Mouse (Mus musculus) retina, embryonic 14.5 days (tissue): ENCODE results near the gene Gm266.
A peak's percentile ranks its signal among the peaks of the same experiment; 100 is the strongest.

Source experiments
- DNase-seq: peaks from one replicate; pipeline ENCODE4 v3.0.0-alpha.2; 2015; ENCODE audit warnings: low spot score

The Gm266 gene

DNA sequence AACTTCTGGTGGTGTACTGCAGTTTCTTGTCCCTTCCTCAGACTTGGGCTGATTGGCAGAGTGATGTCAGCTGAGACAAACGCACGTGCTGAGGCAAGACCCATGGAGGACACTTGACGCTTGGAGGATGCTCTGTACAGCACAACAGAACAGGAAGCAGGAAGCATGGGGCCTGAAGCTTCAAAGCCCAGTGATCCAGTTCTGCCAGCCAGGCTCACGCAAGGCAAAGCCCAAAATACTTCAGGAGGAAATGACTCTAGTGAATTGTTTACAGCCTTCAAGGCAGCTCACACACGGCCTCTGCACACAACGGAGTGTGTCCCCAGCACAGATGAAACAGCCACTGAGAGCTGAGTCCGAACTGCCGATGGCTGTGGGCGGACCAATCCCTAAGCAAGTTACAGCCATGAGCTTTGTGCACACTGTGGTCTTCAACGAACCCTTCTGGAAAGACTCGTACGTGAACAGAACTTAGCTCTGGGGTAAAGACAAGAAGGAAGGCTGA lies 17.5 kb upstream of the Gm266 start:
- DNase-seq: no peak

- peak; percentile 51 for DNase-seq
Measured at GRCm38 (mm10) chr12:111500725-111501124, 15.1 kb upstream of the Gm266 start.

GRCm38 (mm10) chr12:111499617-111500016 lies 14.0 kb upstream of the Gm266 start:
- no peak for DNase-seq

DNA sequence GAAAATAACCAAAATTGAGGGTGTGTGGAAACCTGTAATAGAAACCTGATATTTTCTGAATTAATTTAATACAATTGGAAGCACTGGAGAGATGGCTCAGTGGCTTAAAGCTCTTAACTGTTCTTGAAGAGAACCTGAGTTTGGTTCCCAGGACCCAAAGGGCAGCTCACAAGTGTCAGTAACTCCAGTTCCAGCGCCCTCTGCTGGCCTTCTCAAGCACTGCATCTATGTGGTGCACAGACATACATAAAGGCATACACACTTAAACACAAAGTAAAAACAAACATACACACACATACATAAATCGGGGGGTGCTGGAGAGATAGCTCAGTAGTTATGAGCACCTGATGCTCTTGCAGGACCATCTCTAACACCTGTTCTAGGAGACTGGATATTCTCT lies 11.5 kb upstream of the Gm266 start:
- DNase-seq: peak; percentile 50

DNA sequence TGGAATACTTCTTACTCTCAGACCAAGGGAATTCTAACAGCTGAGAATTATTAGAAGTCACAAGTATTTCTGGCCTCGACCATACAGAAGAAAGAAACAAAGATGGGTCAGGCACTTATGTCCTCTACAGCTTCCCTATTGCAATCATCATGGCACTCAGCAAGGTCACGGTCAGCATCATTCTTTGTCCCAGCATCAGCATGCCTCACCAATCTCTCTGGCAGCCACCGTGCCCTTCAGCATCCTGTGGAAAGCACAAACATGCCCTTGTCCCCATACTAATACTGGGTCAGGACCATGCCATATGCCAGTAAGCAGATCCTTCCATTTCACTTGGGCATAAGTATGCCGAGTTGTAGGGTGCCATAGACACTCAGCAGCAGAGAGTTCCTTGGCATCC lies 9.3 kb upstream of the Gm266 start:
- no peak for DNase-seq

- DNase-seq: no peak
Measured at GRCm38 (mm10) chr12:111489261-111489865, 3.7 kb upstream of the Gm266 start.

GRCm38 (mm10) chr12:111486455-111486854 lies 832 bp upstream of the Gm266 start:
- peak; percentile 53 for DNase-seq

- peak; percentile 35 for DNase-seq
Measured at GRCm38 (mm10) chr12:111485046-111485651, 474 bp downstream of the Gm266 start.

GRCm38 (mm10) chr12:111479917-111480316 lies 5.7 kb downstream of the Gm266 start:
- peak; percentile 69 for DNase-seq

DNA sequence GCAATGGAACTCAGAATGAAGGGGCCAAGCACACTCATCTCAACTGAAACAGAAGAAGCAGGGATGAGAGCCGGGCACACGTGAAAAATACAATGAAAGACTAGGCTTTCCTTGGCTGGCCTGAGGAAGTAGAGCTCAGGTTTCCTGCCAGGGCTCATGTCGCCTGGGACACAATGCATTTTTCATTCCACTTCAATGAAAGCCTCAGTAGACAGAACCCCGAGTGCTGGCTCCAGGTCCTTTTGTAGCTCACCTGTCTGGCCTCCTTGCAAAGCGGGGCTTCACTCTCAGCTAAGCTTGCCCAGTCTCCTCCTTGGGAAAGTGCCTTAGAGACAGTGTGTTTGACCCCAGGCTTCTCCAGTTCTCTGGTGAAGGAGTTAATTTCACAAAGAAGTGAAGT lies 6.7 kb downstream of the Gm266 start:
- no peak for DNase-seq

- DNase-seq: no peak
Measured at GRCm38 (mm10) chr12:111474893-111475643, 10.6 kb downstream of the Gm266 start.

GRCm38 (mm10) chr12:111474384-111474783 lies 11.2 kb downstream of the Gm266 start:
- DNase-seq: no peak

DNA sequence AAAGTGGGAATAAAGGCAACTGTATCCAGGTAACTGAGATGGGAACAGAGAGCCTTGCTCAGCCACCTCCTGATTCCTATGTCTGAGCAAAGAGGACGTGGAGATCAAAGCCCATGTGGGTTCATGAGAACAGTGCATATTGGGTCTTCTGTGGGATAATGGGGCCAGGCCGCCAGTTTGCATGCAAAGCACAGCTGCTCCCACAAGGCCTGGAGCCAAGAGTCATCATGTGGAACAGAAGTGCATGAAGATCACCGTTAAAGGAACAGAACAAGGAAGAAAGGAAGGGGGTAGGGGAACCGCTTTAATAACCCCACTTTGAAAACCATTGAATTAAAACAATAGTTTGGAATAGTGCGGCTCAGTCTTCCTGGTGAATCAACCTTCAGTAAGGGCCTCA lies 12.7 kb downstream of the Gm266 start:
- DNase-seq: no peak

GRCm38 (mm10) chr12:111471721-111472120 lies 13.9 kb downstream of the Gm266 start:
- DNase-seq: no peak

DNA sequence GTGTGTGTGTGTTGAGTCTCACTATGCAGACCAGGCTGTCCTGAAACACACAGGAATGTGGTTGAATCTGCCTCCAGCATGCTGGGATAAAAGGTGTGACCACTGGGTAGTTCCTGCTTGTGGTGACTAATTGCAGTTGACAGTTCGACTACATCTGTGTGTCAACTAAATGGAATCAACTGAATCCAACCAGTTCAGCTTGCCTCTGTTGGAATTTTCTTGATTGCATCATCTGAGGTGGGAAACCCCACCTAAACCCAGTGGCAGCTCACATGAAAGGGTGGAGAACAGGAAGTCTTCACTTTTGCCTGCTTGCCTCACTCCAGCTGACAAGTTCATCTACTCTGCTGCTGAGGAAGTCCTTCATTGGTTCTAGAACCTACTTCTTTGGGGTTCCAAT lies 14.5 kb downstream of the Gm266 start:
- DNase-seq: no peak

GRCm38 (mm10) chr12:111469507-111469906 lies 16.1 kb downstream of the Gm266 start:
- DNase-seq: peak; percentile 89

DNA sequence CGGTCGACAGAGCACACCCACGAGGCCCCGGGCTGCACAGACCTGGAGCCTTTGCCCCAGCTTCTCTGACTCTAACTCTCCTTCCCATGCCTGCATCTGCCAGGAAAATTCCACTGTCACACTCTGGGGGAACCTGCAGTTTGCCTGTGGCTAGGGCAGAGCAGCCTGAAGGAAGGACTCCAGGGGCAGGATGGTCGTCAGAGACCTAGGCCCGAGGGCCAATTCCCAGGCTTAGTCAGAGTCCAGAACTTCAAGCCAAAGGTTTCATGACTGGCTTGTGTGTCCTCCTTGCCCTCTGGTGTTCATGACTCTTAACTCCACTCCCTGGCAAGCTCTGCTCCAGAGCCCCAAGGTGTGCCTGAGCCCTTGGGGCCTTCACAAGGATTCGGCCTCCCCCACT lies 17.4 kb downstream of the Gm266 start:
- DNase-seq: no peak

DNA sequence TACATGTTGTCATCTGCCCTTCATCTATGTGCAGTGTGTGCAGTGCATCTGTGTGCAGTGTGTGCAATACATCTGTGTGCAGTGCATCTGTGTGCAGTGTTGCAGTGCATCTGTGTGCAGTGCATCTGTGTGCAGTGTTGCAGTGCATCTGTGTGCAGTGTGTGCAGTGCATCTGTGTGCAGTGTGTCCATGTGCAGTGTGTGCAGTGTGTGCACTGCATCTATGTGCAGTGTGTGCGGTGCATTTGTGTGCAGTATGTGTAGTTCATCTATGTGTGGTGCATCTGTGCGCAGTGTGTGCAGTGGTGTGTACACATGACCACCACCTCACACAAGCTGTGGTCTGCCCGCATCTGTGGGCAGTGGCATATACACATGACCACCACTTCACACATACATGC lies 19.3 kb downstream of the Gm266 start:
- no peak for DNase-seq

DNA sequence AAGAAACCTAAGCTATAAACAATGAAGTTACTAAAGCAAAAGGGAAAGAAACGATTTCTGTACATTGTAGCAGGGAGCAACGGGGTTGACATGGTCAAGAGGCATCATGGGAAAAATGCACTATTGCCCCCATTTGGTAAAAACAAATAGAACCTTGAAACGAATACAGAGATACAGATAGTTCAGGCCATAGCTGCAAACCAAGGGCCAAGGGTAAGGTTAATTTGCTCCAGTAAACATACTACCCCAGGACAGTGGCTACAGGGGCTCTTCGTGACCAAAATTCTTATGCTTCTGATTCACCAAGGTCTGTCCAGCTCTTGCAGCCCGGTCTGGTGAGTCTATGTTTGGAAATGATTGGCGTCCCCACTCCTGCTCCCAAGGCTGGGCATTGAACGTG lies 22.1 kb downstream of the Gm266 start:
- DNase-seq: no peak

- no peak for DNase-seq
Measured at GRCm38 (mm10) chr12:111457742-111458141, 27.9 kb downstream of the Gm266 start.

DNA sequence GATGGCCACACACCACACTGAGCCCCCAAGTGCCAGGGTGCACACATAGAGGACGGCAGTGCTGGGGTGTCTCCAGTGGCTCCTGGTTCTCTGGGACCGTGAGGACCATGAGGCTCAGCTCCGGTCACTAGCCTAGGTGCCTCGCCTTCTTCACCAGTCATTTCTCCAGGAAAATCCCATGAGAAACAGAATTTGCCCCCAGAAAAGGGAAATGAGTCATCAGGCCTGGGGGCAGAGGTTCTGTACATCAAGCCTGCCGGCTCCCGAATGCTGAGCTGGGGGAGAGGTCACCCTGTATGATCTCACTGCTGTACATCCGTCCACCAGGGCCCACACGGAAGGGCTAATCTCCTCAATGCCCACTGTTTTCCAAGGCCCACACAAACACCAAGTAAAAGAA lies 29.8 kb downstream of the Gm266 start:
- no peak for DNase-seq

GRCm38 (mm10) chr12:111455311-111455846 lies 30.2 kb downstream of the Gm266 start:
- DNase-seq: no peak
